ENCODE assay signal across 9 mouse cellular contexts in the genomic region with DNA sequence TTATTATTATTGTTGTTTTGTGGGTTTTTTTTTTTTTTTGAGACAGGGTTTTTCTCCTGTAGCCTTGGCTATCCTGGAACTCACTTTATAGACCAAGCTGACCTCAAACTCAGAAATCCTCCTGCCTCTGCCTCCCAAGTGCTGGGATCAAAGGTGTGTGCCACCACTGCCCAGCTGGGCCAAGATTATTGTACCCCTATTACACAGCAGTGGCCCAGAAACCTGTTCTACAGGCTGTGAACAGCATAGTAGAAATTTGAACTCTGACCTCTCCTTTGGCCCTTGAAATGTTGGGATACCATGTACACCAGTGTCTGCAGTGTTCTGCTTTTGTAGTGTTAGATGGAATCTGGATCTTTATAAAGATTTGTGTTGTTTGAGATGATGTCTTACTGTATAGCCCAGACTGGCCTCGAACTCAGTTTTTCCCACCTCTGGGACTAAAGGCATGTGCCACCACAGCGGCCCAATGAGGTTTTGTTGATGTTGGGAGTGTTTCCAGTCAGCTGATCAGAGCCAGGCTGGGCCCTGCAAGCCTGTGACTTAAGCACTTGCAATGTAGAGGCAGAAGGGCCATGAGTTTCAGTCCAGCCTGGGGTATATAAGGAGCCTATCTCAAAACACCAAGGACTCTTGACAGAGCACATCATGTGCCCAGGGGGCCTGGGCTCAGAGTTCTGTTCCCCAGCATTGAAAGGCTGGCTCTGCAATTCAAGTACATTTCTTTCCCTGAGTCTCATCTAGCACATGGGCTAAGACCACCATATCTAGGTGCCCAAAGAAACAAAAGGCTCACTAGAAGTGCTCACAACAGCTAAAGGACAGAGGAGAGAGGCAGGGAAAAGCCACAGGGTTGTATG. TPM values are rescaled to one million over a fixed set of nuclear protein-coding genes. Genes with fewer than 3 reads are reported as not detected.
A peak's percentile ranks its signal among the peaks of the same experiment; 100 is the strongest.
DNase-seq lines count a peak whose midpoint lies in the region; ATAC-seq lines count a peak whose summit lies in the region.
"Had no signal": no experiment of that assay in that cellular context is flagged by ENCODE, and none has a peak within 500 bp of the region (broad histone marks: within the 10 kb centered on the region; RNA-seq: fewer than 3 reads in every experiment).

No protein-coding gene starts in this region.

- no peaks in the 10 kb centered on the region for H3K27me3 ChIP-seq in kidney, embryonic 14.5 days (ENCODE audit: control insufficient read depth, insufficient read depth, low read length)
- H3K27me3 ChIP-seq in hindbrain, embryonic 10.5 days (ENCODE audit: insufficient read depth, poor library complexity, severe bottlenecking): no peaks in the 10 kb centered on the region; the same call in 1 of the 2 replicates
- no peaks in the 10 kb centered on the region for H3K27me3 ChIP-seq in midbrain, embryonic 16.5 days (ENCODE audit: control insufficient read depth, insufficient read depth, low read depth, low read length)

- peaks cover 18% of the 10 kb centered on the region for H3K4me1 ChIP-seq in kidney, embryonic 14.5 days (ENCODE audit: control insufficient read depth, insufficient read depth, low read length)
- peaks cover 41% of the 10 kb centered on the region for H3K4me1 ChIP-seq in hindbrain, embryonic 10.5 days (replicated peaks)
- peaks cover 28% of the 10 kb centered on the region for H3K4me1 ChIP-seq in midbrain, embryonic 16.5 days (ENCODE audit: control insufficient read depth, insufficient read depth, low read length)

- no peak overlapping the region for H3K9ac ChIP-seq in kidney, embryonic 14.5 days (ENCODE audit: low read depth, low read length)
- H3K9ac ChIP-seq in midbrain, embryonic 16.5 days (ENCODE audit: low read depth, low read length): peak overlapping the region; percentile 99; the same call in 1 of the 2 replicates

- peak overlapping the region; percentile 4; the same call in 1 of the 2 replicates for H3K4me2 ChIP-seq in kidney, embryonic 14.5 days (replicated peaks; ENCODE audit: low read depth, low read length)
- peak overlapping the region; percentile 82 for H3K4me2 ChIP-seq in midbrain, embryonic 16.5 days (ENCODE audit: low read length)

- no peak for ATAC-seq in kidney, embryonic 14.5 days (ENCODE audit: low FRiP score, low TSS enrichment)
- no peak for ATAC-seq in midbrain, embryonic 16.5 days
- ATAC-seq in granulocyte monocyte progenitor cell, adult 5-6 weeks (replicated peaks; ENCODE audit: poor library complexity, severe bottlenecking): no peak

- no peaks in the 10 kb centered on the region for H3K9me3 ChIP-seq in kidney, embryonic 14.5 days (ENCODE audit: control insufficient read depth, low read length)
- H3K9me3 ChIP-seq in hindbrain, embryonic 10.5 days: no peaks in the 10 kb centered on the region
- no peaks in the 10 kb centered on the region for H3K9me3 ChIP-seq in midbrain, embryonic 16.5 days (replicated peaks; ENCODE audit: control insufficient read depth, low read length, poor library complexity, severe bottlenecking)
- H3K9me3 ChIP-seq: G1E had no signal

- H3K4me3 ChIP-seq in kidney, embryonic 14.5 days (ENCODE audit: low read length): peak overlapping the region; percentile 97; the same call in 1 of the 2 replicates
- H3K4me3 ChIP-seq in hindbrain, embryonic 10.5 days: peak overlapping the region; percentile 99; the same call in 1 of the 2 replicates
- H3K4me3 ChIP-seq in midbrain, embryonic 16.5 days (ENCODE audit: low read depth, low read length): peak overlapping the region; percentile 4; the same call in 1 of the 2 replicates

- no peak overlapping the region; the same call in 1 of the 2 replicates for H3K27ac ChIP-seq in kidney, embryonic 14.5 days (ENCODE audit: low read depth, low read length)
- H3K27ac ChIP-seq in hindbrain, embryonic 10.5 days: no peak overlapping the region
- H3K27ac ChIP-seq in midbrain, embryonic 16.5 days (ENCODE audit: low read length): no peak overlapping the region

- H3K36me3 ChIP-seq in kidney, embryonic 14.5 days (ENCODE audit: control insufficient read depth, insufficient read depth, low read length): peaks cover 18% of the 10 kb centered on the region; the same call in 1 of the 2 replicates
- peaks cover 28% of the 10 kb centered on the region for H3K36me3 ChIP-seq in hindbrain, embryonic 10.5 days
- 0 out of 2 replicates have a peak, but pooled peaks cover 3% of the 10 kb centered on the region for H3K36me3 ChIP-seq in midbrain, embryonic 16.5 days (ENCODE audit: control insufficient read depth, insufficient read depth, low read length)

- 90% methylated on average over 2 of the region's 2 CpGs for WGBS in kidney, embryonic 14.5 days
- 88% methylated on average over 2 of the region's 2 CpGs for WGBS in hindbrain, embryonic 10.5 days
- WGBS in midbrain, embryonic 16.5 days: 91% methylated on average over 2 of the region's 2 CpGs

- DNase-seq in kidney, postnatal 4 days: no peak
- peak; percentile 40 for DNase-seq in brain, adult 2 months (ENCODE audit: low read depth, low spot score)
- DNase-seq in hindbrain, embryonic 10.5 days (ENCODE audit: low spot score): no peak
- no peak for DNase-seq in frontal cortex, adult 2 months (ENCODE audit: extremely low spot score in 1 of 2, low spot score in 1 of 2)
- no peak for DNase-seq in urinary bladder, adult 18-20 months (ENCODE audit: low spot score in 2 of 2)

RNA-seq across cellular contexts. Expression of a gene that starts 1.0 kb away (rescaled TPM):
- polyA plus RNA-seq in kidney, embryonic 14.5 days (2014; fragmentation: Nextera tagmentation; extraction: Ambion mirVana): 0.12 TPM in 1 of 2 replicates, not detected in the other
- polyA plus RNA-seq in hindbrain, embryonic 10.5 days (2016; fragmentation: Nextera tagmentation; extraction: Ambion mirVana): 0.07 TPM in 1 of 2 replicates, not detected in the other
- polyA plus RNA-seq in midbrain, embryonic 16.5 days (2015; fragmentation: Nextera tagmentation; extraction: Ambion mirVana): 0.06 TPM in 1 of 2 replicates, not detected in the other
- 0.32 and 0.40 TPM in 2 replicates for polyA plus RNA-seq in frontal cortex, adult 2 months (2012; rRNA removed)
- total RNA-seq in granulocyte monocyte progenitor cell, adult 5-6 weeks (2014; fragmentation: Nextera tagmentation): not detected in 2 replicates
- total RNA-seq in granulocyte monocyte progenitor cell, adult 5-6 weeks (2017): not detected in 2 replicates
- polyA plus RNA-seq: G1E had no signal

RNA-seq across cellular contexts. Expression of a gene that starts 3.5 kb away (rescaled TPM):
- polyA plus RNA-seq in kidney, embryonic 14.5 days (2014; fragmentation: Nextera tagmentation; extraction: Ambion mirVana): 95.1 and 117 TPM in 2 replicates
- 64.6 and 128 TPM in 2 replicates for polyA plus RNA-seq in hindbrain, embryonic 10.5 days (2016; fragmentation: Nextera tagmentation; extraction: Ambion mirVana)
- polyA plus RNA-seq in midbrain, embryonic 16.5 days (2015; fragmentation: Nextera tagmentation; extraction: Ambion mirVana): 60.4 and 67.9 TPM in 2 replicates
- 226 and 228 TPM in 2 replicates for polyA plus RNA-seq in frontal cortex, adult 2 months (2012; rRNA removed)
- total RNA-seq in granulocyte monocyte progenitor cell, adult 5-6 weeks (2014; fragmentation: Nextera tagmentation): 7.7 and 12.3 TPM in 2 replicates
- 24.6 and 27.0 TPM in 2 replicates for total RNA-seq in granulocyte monocyte progenitor cell, adult 5-6 weeks (2017)

RNA-seq across cellular contexts. Expression of a gene that starts 16.1 kb away (rescaled TPM):
- 0.23 and 0.73 TPM in 2 replicates for polyA plus RNA-seq in kidney, embryonic 14.5 days (2014; fragmentation: Nextera tagmentation; extraction: Ambion mirVana)
- polyA plus RNA-seq in hindbrain, embryonic 10.5 days (2016; fragmentation: Nextera tagmentation; extraction: Ambion mirVana): not detected in 2 replicates
- polyA plus RNA-seq in midbrain, embryonic 16.5 days (2015; fragmentation: Nextera tagmentation; extraction: Ambion mirVana): not detected in 2 replicates
- polyA plus RNA-seq in frontal cortex, adult 2 months (2012; rRNA removed): 0.12 TPM in 1 of 2 replicates, not detected in the other
- not detected in 2 replicates for total RNA-seq in granulocyte monocyte progenitor cell, adult 5-6 weeks (2014; fragmentation: Nextera tagmentation)
- not detected in 2 replicates for total RNA-seq in granulocyte monocyte progenitor cell, adult 5-6 weeks (2017)

RNA-seq across cellular contexts. Expression of a gene that starts 21.3 kb away (rescaled TPM):
- polyA plus RNA-seq in kidney, embryonic 14.5 days (2014; fragmentation: Nextera tagmentation; extraction: Ambion mirVana): 2.5 and 4.0 TPM in 2 replicates
- polyA plus RNA-seq in hindbrain, embryonic 10.5 days (2016; fragmentation: Nextera tagmentation; extraction: Ambion mirVana): 0.63 and 0.69 TPM in 2 replicates
- polyA plus RNA-seq in midbrain, embryonic 16.5 days (2015; fragmentation: Nextera tagmentation; extraction: Ambion mirVana): 0.11 and 0.23 TPM in 2 replicates
- polyA plus RNA-seq in frontal cortex, adult 2 months (2012; rRNA removed): 4.6 and 5.1 TPM in 2 replicates
- total RNA-seq in granulocyte monocyte progenitor cell, adult 5-6 weeks (2014; fragmentation: Nextera tagmentation): not detected in 2 replicates
- total RNA-seq in granulocyte monocyte progenitor cell, adult 5-6 weeks (2017): not detected in 2 replicates

RNA-seq across cellular contexts. Expression of a gene that starts 29.2 kb away (rescaled TPM):
- 353 and 447 TPM in 2 replicates for polyA plus RNA-seq in kidney, embryonic 14.5 days (2014; fragmentation: Nextera tagmentation; extraction: Ambion mirVana)
- 344 and 354 TPM in 2 replicates for polyA plus RNA-seq in hindbrain, embryonic 10.5 days (2016; fragmentation: Nextera tagmentation; extraction: Ambion mirVana)
- 137 and 143 TPM in 2 replicates for polyA plus RNA-seq in midbrain, embryonic 16.5 days (2015; fragmentation: Nextera tagmentation; extraction: Ambion mirVana)
- 113 and 128 TPM in 2 replicates for polyA plus RNA-seq in frontal cortex, adult 2 months (2012; rRNA removed)
- 187 and 226 TPM in 2 replicates for total RNA-seq in granulocyte monocyte progenitor cell, adult 5-6 weeks (2014; fragmentation: Nextera tagmentation)
- 247 and 312 TPM in 2 replicates for total RNA-seq in granulocyte monocyte progenitor cell, adult 5-6 weeks (2017)

Comparison
In these comparisons a context has a peak if more than half of its experiments do, and no peak if none do; other contexts are left out.
1. H3K4me3 ChIP-seq: peak in every context shown above with its lines; median percentile 99 in hindbrain, embryonic 10.5 days; 97 in kidney, embryonic 14.5 days; 4 in midbrain, embryonic 16.5 days.